Mouse (Mus musculus) layer of hippocampus, adult 9-10 months (tissue): ENCODE results near the gene Usp3.

ENCODE experiments used
- DNase-seq: peaks from one replicate; pipeline ENCODE4 v3.0.0; 2022; ENCODE audit warnings: low spot score

The Usp3 gene

GRCm38 (mm10) chr9:66508890-66509399 lies 84.0 kb downstream of the Usp3 start:
- no peak for DNase-seq

- DNase-seq, result no peak
Measured at GRCm38 (mm10) chr9:66507684-66508083, 85.3 kb downstream of the Usp3 start.

- DNase-seq, result no peak
Measured at GRCm38 (mm10) chr9:66506424-66506823, 86.5 kb downstream of the Usp3 start.

- DNase-seq, result no peak
Measured at GRCm38 (mm10) chr9:66506011-66506410, 86.9 kb downstream of the Usp3 start.

- DNase-seq, result no peak
Measured at GRCm38 (mm10) chr9:66505141-66505917, 87.6 kb downstream of the Usp3 start.

GRCm38 (mm10) chr9:66504518-66504917 lies 88.4 kb downstream of the Usp3 start:
- no peak for DNase-seq

- no peak for DNase-seq
Measured at GRCm38 (mm10) chr9:66503879-66504411, 89.0 kb downstream of the Usp3 start.

- DNase-seq, result no peak
Measured at GRCm38 (mm10) chr9:66501248-66501647, 91.7 kb downstream of the Usp3 start.

- no peak for DNase-seq
Measured at GRCm38 (mm10) chr9:66493992-66494391, 99.0 kb downstream of the Usp3 start.

- DNase-seq, result no peak
Measured at GRCm38 (mm10) chr9:66492361-66492760, 100.6 kb downstream of the Usp3 start.

GRCm38 (mm10) chr9:66488786-66489185 lies 104.2 kb downstream of the Usp3 start:
- DNase-seq, result no peak

GRCm38 (mm10) chr9:66483429-66483828 lies 109.5 kb downstream of the Usp3 start:
- no peak for DNase-seq

GRCm38 (mm10) chr9:66477785-66478184 lies 115.2 kb downstream of the Usp3 start:
- no peak for DNase-seq

- DNase-seq, result no peak
Measured at GRCm38 (mm10) chr9:66465087-66465486, 127.9 kb downstream of the Usp3 start.
